Mouse (Mus musculus) MEL (cell line): ENCODE data around the gene Gtf3a.
A peak's percentile ranks its signal among the peaks of the same experiment; 100 is the strongest.

Source experiments
- BHLHE40 ChIP-seq: IDR thresholded peaks from 2 replicates; pipeline ENCODE4 v1.6.1; 2012; ENCODE audit warnings: low read depth, mild to moderate bottlenecking, inconsistent platforms, low read length, improper control_type of control experiment, borderline replicate concordance
- CTCF ChIP-seq, 3 experiments: IDR thresholded peaks in 2 of 3; conservative IDR thresholded peaks in 1 of 3; 2 replicates each; pipeline ENCODE4 v1.5.1; 2011 to 2012; ENCODE audit warnings: low read length in 3 of 3, low read depth in 2 of 3, mild to moderate bottlenecking in 2 of 3, improper control_type of control experiment in 1 of 3, inconsistent platforms in 1 of 3, mixed read lengths in 1 of 3, moderate library complexity in 1 of 3; ENCODE audit not compliant: control insufficient read depth in 1 of 3, insufficient read depth in 1 of 3, poor library complexity in 1 of 3, severe bottlenecking in 1 of 3
- E2F4 ChIP-seq: IDR thresholded peaks from 2 replicates; pipeline ENCODE4 v1.6.1; 2011; ENCODE audit warnings: low read depth, low read length, improper control_type of control experiment, borderline replicate concordance
- EP300 ChIP-seq, 2 experiments: IDR thresholded peaks; 2 replicates each; pipeline ENCODE4 v1.6.1; 2011; ENCODE audit warnings: improper control_type of control experiment in 2 of 2, low read length in 2 of 2, low read depth in 1 of 2, mild to moderate bottlenecking in 1 of 2
- ETS1 ChIP-seq: IDR thresholded peaks from 2 replicates; pipeline ENCODE4 v1.6.1; 2012; ENCODE audit warnings: low read depth, mild to moderate bottlenecking, inconsistent platforms, low read length, improper control_type of control experiment, moderate library complexity
- MAX ChIP-seq: IDR thresholded peaks from 2 replicates; pipeline ENCODE4 v1.6.1; 2011; ENCODE audit warnings: low read length, improper control_type of control experiment
- MXI1 ChIP-seq: IDR thresholded peaks from 2 replicates; pipeline ENCODE4 v1.6.1; 2011; ENCODE audit warnings: mild to moderate bottlenecking, low read depth, low read length, improper control_type of control experiment
- NELFE ChIP-seq: IDR thresholded peaks from 2 replicates; pipeline ENCODE4 v1.6.1; 2011; ENCODE audit warnings: low read depth, low read length, improper control_type of control experiment
- POLR2A ChIP-seq, 2 experiments: IDR thresholded peaks; 2 replicates each; pipeline ENCODE4 v1.6.1; 2011 to 2012; ENCODE audit warnings: low read length in 2 of 2, mild to moderate bottlenecking in 2 of 2, control low read depth in 1 of 2, improper control_type of control experiment in 1 of 2, low read depth in 1 of 2, moderate library complexity in 1 of 2; ENCODE audit not compliant: control insufficient read depth in 1 of 2, insufficient read depth in 1 of 2, poor library complexity in 1 of 2
- POLR2AphosphoS2 ChIP-seq: IDR thresholded peaks from 2 replicates; pipeline ENCODE4 v1.6.1; 2011; ENCODE audit warnings: low read length, improper control_type of control experiment

- no peak for TF ChIP-seq ETS1
- TF ChIP-seq POLR2A (IDR thresholded peaks at IDR 0.05; ENCODE audit: control insufficient read depth in 1 of 2, insufficient read depth in 1 of 2, low read depth in 1 of 2, low read length in 2 of 2, poor library complexity in 1 of 2), result no peak; a peak in 1 of 4 replicates
- TF ChIP-seq BHLHE40, result no peak
- TF ChIP-seq MXI1, result no peak
- TF ChIP-seq E2F4, result no peak
- TF ChIP-seq EP300 (IDR thresholded peaks at IDR 0.05; ENCODE audit: low read depth in 1 of 2, low read length in 2 of 2), result no peak
- TF ChIP-seq CTCF (IDR thresholded peaks at IDR 0.05 in 2 of 3, conservative IDR thresholded peaks at IDR 0.05 in 1 of 3; ENCODE audit: control insufficient read depth in 1 of 3, insufficient read depth in 1 of 3, low read depth in 2 of 3, low read length in 3 of 3, poor library complexity in 1 of 3, severe bottlenecking in 1 of 3), result no peak
- TF ChIP-seq MAX, result no peak
- peak; percentile 20; the same call in 1 of the 2 replicates for TF ChIP-seq NELFE
- TF ChIP-seq POLR2AphosphoS2, result no peak
Observed at GRCm38 (mm10) chr5:146947497-146947896, 960 bp upstream of the Gtf3a start.
